Mouse (Mus musculus): Measurements from ENCODE around the gene Slc38a3. TPM values are rescaled to one million over a fixed set of nuclear protein-coding genes. Genes with fewer than 3 reads are reported as not detected.

The Slc38a3 gene
- polyA plus RNA-seq, 1 experiment: not detected

- TF ChIP-seq CTCF (IDR thresholded peaks at IDR 0.05; ENCODE audit: insufficient read depth, low read depth, low read length) (no peak), POLR2A (IDR thresholded peaks at IDR 0.05; ENCODE audit: insufficient read depth, low read depth, low read length) (no peak)
- H3K4me3 ChIP-seq (ENCODE audit: insufficient read depth, low read depth, low read length): no peak overlapping the region
- WGBS: 42% methylated on average over 3 of the region's 3 CpGs
- H3K27ac ChIP-seq (ENCODE audit: insufficient read depth, low read depth, low read length): no peak overlapping the region
- 0 out of 2 replicates have a peak, but pooled peaks cover 4% of the 10 kb centered on the region for H3K4me1 ChIP-seq (ENCODE audit: control insufficient read depth, insufficient read depth, low read length)
Observed at GRCm38 (mm10) chr9:107660777-107661176, 8.6 kb downstream of the Slc38a3 start.

- 0 out of 2 replicates have a peak overlapping the region, but pooled peaks have one; percentile 29 for H3K27ac ChIP-seq (ENCODE audit: insufficient read depth, low read depth, low read length)
- TF ChIP-seq POLR2A (IDR thresholded peaks at IDR 0.05; ENCODE audit: insufficient read depth, low read depth, low read length): no peak
- no peak for TF ChIP-seq CTCF (IDR thresholded peaks at IDR 0.05; ENCODE audit: insufficient read depth, low read depth, low read length)
- 0 out of 2 replicates have a peak, but pooled peaks cover 4% of the 10 kb centered on the region for H3K4me1 ChIP-seq (ENCODE audit: control insufficient read depth, insufficient read depth, low read length)
- 72% methylated on average over 3 of the region's 3 CpGs for WGBS
- H3K4me3 ChIP-seq (ENCODE audit: insufficient read depth, low read depth, low read length): no peak overlapping the region
Observed at GRCm38 (mm10) chr9:107659961-107660360, 9.4 kb downstream of the Slc38a3 start.

- Histone ChIP-seq H3K4me3 (ENCODE audit: insufficient read depth, low read depth, low read length) (no peak overlapping the region), H3K4me1 (ENCODE audit: control insufficient read depth, insufficient read depth, low read length) (0 out of 2 replicates have a peak, but pooled peaks cover 4% of the 10 kb centered on the region), H3K27ac (ENCODE audit: insufficient read depth, low read depth, low read length) (0 out of 2 replicates have a peak overlapping the region, but pooled peaks have one; percentile 29)
- 57% methylated on average over 10 of the region's 10 CpGs for WGBS
- TF ChIP-seq CTCF (IDR thresholded peaks at IDR 0.05; ENCODE audit: insufficient read depth, low read depth, low read length): no peak
- no peak for TF ChIP-seq POLR2A (IDR thresholded peaks at IDR 0.05; ENCODE audit: insufficient read depth, low read depth, low read length)
Observed at GRCm38 (mm10) chr9:107659551-107659950, 9.8 kb downstream of the Slc38a3 start.

- Histone ChIP-seq H3K4me1 (ENCODE audit: control insufficient read depth, insufficient read depth, low read length) (0 out of 2 replicates have a peak, but pooled peaks cover 4% of the 10 kb centered on the region), H3K4me3 (ENCODE audit: insufficient read depth, low read depth, low read length) (no peak overlapping the region), H3K27ac (ENCODE audit: insufficient read depth, low read depth, low read length) (no peak overlapping the region)
- TF ChIP-seq CTCF (IDR thresholded peaks at IDR 0.05; ENCODE audit: insufficient read depth, low read depth, low read length) (no peak), POLR2A (IDR thresholded peaks at IDR 0.05; ENCODE audit: insufficient read depth, low read depth, low read length) (no peak)
- WGBS: 89% methylated on average over 6 of the region's 6 CpGs
Observed at GRCm38 (mm10) chr9:107658096-107658495, 11.2 kb downstream of the Slc38a3 start.

- Histone ChIP-seq H3K4me3 (ENCODE audit: insufficient read depth, low read depth, low read length) (no peak overlapping the region), H3K4me1 (ENCODE audit: control insufficient read depth, insufficient read depth, low read length) (0 out of 2 replicates have a peak, but pooled peaks cover 4% of the 10 kb centered on the region), H3K27ac (ENCODE audit: insufficient read depth, low read depth, low read length) (no peak overlapping the region)
- WGBS: 80% methylated on average over 5 of the region's 5 CpGs
- no peak for TF ChIP-seq POLR2A (IDR thresholded peaks at IDR 0.05; ENCODE audit: insufficient read depth, low read depth, low read length)
- no peak for TF ChIP-seq CTCF (IDR thresholded peaks at IDR 0.05; ENCODE audit: insufficient read depth, low read depth, low read length)
Observed at GRCm38 (mm10) chr9:107657144-107657543, 12.2 kb downstream of the Slc38a3 start.

GRCm38 (mm10) chr9:107654585-107654984 is 14.7 kb downstream of the Slc38a3 start:
- no peak overlapping the region for H3K27ac ChIP-seq (ENCODE audit: insufficient read depth, low read depth, low read length)
- TF ChIP-seq POLR2A (IDR thresholded peaks at IDR 0.05; ENCODE audit: insufficient read depth, low read depth, low read length) (no peak), CTCF (IDR thresholded peaks at IDR 0.05; ENCODE audit: insufficient read depth, low read depth, low read length) (no peak)
- no peak overlapping the region for H3K4me3 ChIP-seq (ENCODE audit: insufficient read depth, low read depth, low read length)
- WGBS: 81% methylated on average over 4 of the region's 4 CpGs
- peaks cover 8% of the 10 kb centered on the region for H3K4me1 ChIP-seq (ENCODE audit: control insufficient read depth, insufficient read depth, low read length)

GRCm38 (mm10) chr9:107653474-107653873 is 15.9 kb downstream of the Slc38a3 start:
- Histone ChIP-seq H3K4me1 (ENCODE audit: control insufficient read depth, insufficient read depth, low read length) (peaks cover 8% of the 10 kb centered on the region), H3K27ac (ENCODE audit: insufficient read depth, low read depth, low read length) (no peak overlapping the region), H3K4me3 (ENCODE audit: insufficient read depth, low read depth, low read length) (no peak overlapping the region)
- no peak for TF ChIP-seq POLR2A (IDR thresholded peaks at IDR 0.05; ENCODE audit: insufficient read depth, low read depth, low read length)
- TF ChIP-seq CTCF (IDR thresholded peaks at IDR 0.05; ENCODE audit: insufficient read depth, low read depth, low read length): no peak
- WGBS: 77% methylated on average over 2 of the region's 2 CpGs

- 38% methylated on average over 12 of the region's 12 CpGs for WGBS
- Histone ChIP-seq H3K4me3 (ENCODE audit: insufficient read depth, low read depth, low read length) (no peak overlapping the region), H3K4me1 (ENCODE audit: control insufficient read depth, insufficient read depth, low read length) (peaks cover 8% of the 10 kb centered on the region), H3K27ac (ENCODE audit: insufficient read depth, low read depth, low read length) (peak overlapping the region; percentile 19; the same call in 1 of the 2 replicates)
- no peak for TF ChIP-seq CTCF (IDR thresholded peaks at IDR 0.05; ENCODE audit: insufficient read depth, low read depth, low read length)
- TF ChIP-seq POLR2A (IDR thresholded peaks at IDR 0.05; ENCODE audit: insufficient read depth, low read depth, low read length): no peak
Observed at GRCm38 (mm10) chr9:107650708-107651481, 18.4 kb downstream of the Slc38a3 start.

- Histone ChIP-seq H3K4me3 (ENCODE audit: insufficient read depth, low read depth, low read length) (no peak overlapping the region), H3K27ac (ENCODE audit: insufficient read depth, low read depth, low read length) (0 out of 2 replicates have a peak overlapping the region, but pooled peaks have one; percentile 29), H3K4me1 (ENCODE audit: control insufficient read depth, insufficient read depth, low read length) (peaks cover 8% of the 10 kb centered on the region)
- 39% methylated on average over 7 of the region's 7 CpGs for WGBS
- no peak for TF ChIP-seq POLR2A (IDR thresholded peaks at IDR 0.05; ENCODE audit: insufficient read depth, low read depth, low read length)
- no peak for TF ChIP-seq CTCF (IDR thresholded peaks at IDR 0.05; ENCODE audit: insufficient read depth, low read depth, low read length)
Observed at GRCm38 (mm10) chr9:107650225-107650624, 19.1 kb downstream of the Slc38a3 start.
